Mouse (Mus musculus) C2C12 (cell line): Measurements from ENCODE around the gene Dclk3.

Experiments
- CTCF ChIP-seq: IDR thresholded peaks from one replicate; pipeline ENCODE4 v1.5.1; 2011; ENCODE audit not compliant: control insufficient read depth, insufficient read depth, insufficient read length
- MYOG ChIP-seq: IDR thresholded peaks from one replicate; pipeline ENCODE4 v1.6.1; 2011; ENCODE audit not compliant: control insufficient read depth, insufficient read length; ENCODE audit errors: extremely low read depth

GRCm38 (mm10) chr9:111404346-111405079 lies 34.4 kb upstream of the Dclk3 start:
- no peak for TF ChIP-seq CTCF
- TF ChIP-seq MYOG = no peak
